Mouse (Mus musculus): ENCODE measurements at regions not wholly inside any gene's neighbourhood (a gene's known extent, or its start where the extent isn't known, plus 50 kb on each side); places are given as distances from the start of the nearest gene placed in this dataset.

- Histone ChIP-seq H3K27ac (no peak overlapping the region), H3K4me3 (no peak overlapping the region), H3K9ac (ENCODE audit: low read depth, low read length) (no peak overlapping the region), H3K27me3 (ENCODE audit: control insufficient read depth, insufficient read depth, low read length) (no peaks in the 10 kb centered on the region), H3K36me3 (ENCODE audit: control insufficient read depth, insufficient read depth, low read length) (no peaks in the 10 kb centered on the region), H3K4me1 (ENCODE audit: control insufficient read depth, insufficient read depth, low read length) (no peaks in the 10 kb centered on the region), H3K79me2 (replicated peaks; ENCODE audit: control insufficient read depth, insufficient read depth, low read length) (no peaks in the 10 kb centered on the region)
- TF ChIP-seq CTCF (IDR thresholded peaks at IDR 0.05) (no peak), EP300 (IDR thresholded peaks at IDR 0.05; ENCODE audit: insufficient read depth, low read depth, low read length) (no peak), POLR2A (IDR thresholded peaks at IDR 0.05; ENCODE audit: insufficient read depth, low read depth, low read length) (no peak)
- 41% methylated on average over 1 of the region's 1 CpGs for WGBS
- intact Hi-C loops (cut with DNase I): no loop called here
- DNase-seq: no peak
Measured at GRCm38 (mm10) chr10:9227361-9227760, 341.5 kb upstream of the Sash1 start.

- Histone ChIP-seq H3K4me1 (ENCODE audit: control insufficient read depth, insufficient read depth, low read length) (no peaks in the 10 kb centered on the region), H3K79me2 (replicated peaks; ENCODE audit: control insufficient read depth, insufficient read depth, low read length) (no peaks in the 10 kb centered on the region), H3K27ac (no peak overlapping the region), H3K9ac (ENCODE audit: low read depth, low read length) (no peak overlapping the region), H3K36me3 (ENCODE audit: control insufficient read depth, insufficient read depth, low read length) (no peaks in the 10 kb centered on the region), H3K27me3 (ENCODE audit: control insufficient read depth, insufficient read depth, low read length) (no peaks in the 10 kb centered on the region), H3K4me3 (no peak overlapping the region)
- DNase-seq: no peak
- intact Hi-C loops (cut with DNase I): no loop called here
- WGBS: 38% methylated on average over 2 of the region's 2 CpGs
- TF ChIP-seq CTCF (IDR thresholded peaks at IDR 0.05) (no peak), POLR2A (IDR thresholded peaks at IDR 0.05; ENCODE audit: insufficient read depth, low read depth, low read length) (no peak), EP300 (IDR thresholded peaks at IDR 0.05; ENCODE audit: insufficient read depth, low read depth, low read length) (no peak)
Measured at GRCm38 (mm10) chr10:9210646-9211045, 324.8 kb upstream of the Sash1 start.

- TF ChIP-seq EP300 (IDR thresholded peaks at IDR 0.05; ENCODE audit: insufficient read depth, low read depth, low read length): no peak
- no peak for TF ChIP-seq CTCF (IDR thresholded peaks at IDR 0.05)
- no peak for TF ChIP-seq POLR2A (IDR thresholded peaks at IDR 0.05; ENCODE audit: insufficient read depth, low read depth, low read length)
- H3K27me3 ChIP-seq (ENCODE audit: control insufficient read depth, insufficient read depth, low read length): no peaks in the 10 kb centered on the region
- no peaks in the 10 kb centered on the region for H3K4me1 ChIP-seq (ENCODE audit: control insufficient read depth, insufficient read depth, low read length)
- DNase-seq: no peak
- 78% methylated on average over 8 of the region's 8 CpGs for WGBS
- H3K79me2 ChIP-seq (replicated peaks; ENCODE audit: control insufficient read depth, insufficient read depth, low read length): no peaks in the 10 kb centered on the region
- no peak overlapping the region for H3K4me3 ChIP-seq
- H3K27ac ChIP-seq: no peak overlapping the region
- no peak overlapping the region for H3K9ac ChIP-seq (ENCODE audit: low read depth, low read length)
- intact Hi-C loops (cut with DNase I): no loop called here
- H3K36me3 ChIP-seq (ENCODE audit: control insufficient read depth, insufficient read depth, low read length): no peaks in the 10 kb centered on the region
Measured at GRCm38 (mm10) chr10:9204096-9204495, 318.2 kb upstream of the Sash1 start.

- Histone ChIP-seq H3K4me3 (no peak overlapping the region), H3K27me3 (ENCODE audit: control insufficient read depth, insufficient read depth, low read length) (no peaks in the 10 kb centered on the region), H3K27ac (no peak overlapping the region), H3K79me2 (replicated peaks; ENCODE audit: control insufficient read depth, insufficient read depth, low read length) (no peaks in the 10 kb centered on the region), H3K9ac (ENCODE audit: low read depth, low read length) (no peak overlapping the region), H3K36me3 (ENCODE audit: control insufficient read depth, insufficient read depth, low read length) (no peaks in the 10 kb centered on the region), H3K4me1 (ENCODE audit: control insufficient read depth, insufficient read depth, low read length) (no peaks in the 10 kb centered on the region)
- TF ChIP-seq CTCF (IDR thresholded peaks at IDR 0.05) (no peak), POLR2A (IDR thresholded peaks at IDR 0.05; ENCODE audit: insufficient read depth, low read depth, low read length) (no peak), EP300 (IDR thresholded peaks at IDR 0.05; ENCODE audit: insufficient read depth, low read depth, low read length) (no peak)
- 76% methylated on average over 6 of the region's 6 CpGs for WGBS
- intact Hi-C loops (cut with DNase I): no loop called here
- no peak for DNase-seq
Measured at GRCm38 (mm10) chr10:9203323-9203722, 317.5 kb upstream of the Sash1 start.

- H3K36me3 ChIP-seq (ENCODE audit: control insufficient read depth, insufficient read depth, low read length): no peaks in the 10 kb centered on the region
- no peak overlapping the region for H3K9ac ChIP-seq (ENCODE audit: low read depth, low read length)
- TF ChIP-seq EP300 (IDR thresholded peaks at IDR 0.05; ENCODE audit: insufficient read depth, low read depth, low read length): no peak
- TF ChIP-seq POLR2A (IDR thresholded peaks at IDR 0.05; ENCODE audit: insufficient read depth, low read depth, low read length): no peak
- TF ChIP-seq CTCF (IDR thresholded peaks at IDR 0.05): no peak
- WGBS: 50% methylated on average over 1 of the region's 1 CpGs
- H3K27ac ChIP-seq: no peak overlapping the region
- H3K4me1 ChIP-seq (ENCODE audit: control insufficient read depth, insufficient read depth, low read length): no peaks in the 10 kb centered on the region
- H3K4me3 ChIP-seq: no peak overlapping the region
- H3K79me2 ChIP-seq (replicated peaks; ENCODE audit: control insufficient read depth, insufficient read depth, low read length): no peaks in the 10 kb centered on the region
- no peaks in the 10 kb centered on the region for H3K27me3 ChIP-seq (ENCODE audit: control insufficient read depth, insufficient read depth, low read length)
- DNase-seq: no peak
- intact Hi-C loops (cut with DNase I): no loop called here
Measured at GRCm38 (mm10) chr10:9202922-9203321, 317.1 kb upstream of the Sash1 start.

GRCm38 (mm10) chr10:9174997-9175396 is 289.1 kb upstream of the Sash1 start:
- no peak overlapping the region for H3K27ac ChIP-seq
- no peaks in the 10 kb centered on the region; the same call in 1 of the 2 replicates for H3K27me3 ChIP-seq (ENCODE audit: control insufficient read depth, insufficient read depth, low read length)
- H3K9ac ChIP-seq (ENCODE audit: low read depth, low read length): no peak overlapping the region
- H3K4me3 ChIP-seq: no peak overlapping the region
- intact Hi-C loops (cut with DNase I): no loop called here
- no peaks in the 10 kb centered on the region for H3K36me3 ChIP-seq (ENCODE audit: control insufficient read depth, insufficient read depth, low read length)
- no peaks in the 10 kb centered on the region for H3K79me2 ChIP-seq (replicated peaks; ENCODE audit: control insufficient read depth, insufficient read depth, low read length)
- TF ChIP-seq CTCF (IDR thresholded peaks at IDR 0.05) (peak; percentile 44), POLR2A (IDR thresholded peaks at IDR 0.05; ENCODE audit: insufficient read depth, low read depth, low read length) (no peak)
- no peak for DNase-seq
- WGBS: 60% methylated on average over 3 of the region's 3 CpGs
- H3K4me1 ChIP-seq (ENCODE audit: control insufficient read depth, insufficient read depth, low read length): no peaks in the 10 kb centered on the region

Data from heart, adult 2 months (tissue).